Mouse (Mus musculus): ENCODE measurements at regions not wholly inside any gene's neighbourhood (a gene's known extent, or its start where the extent isn't known, plus 50 kb on each side); places are given as distances from the start of the nearest gene placed in this dataset.

GRCm38 (mm10) chr4:51748404-51749064, 532.1 kb downstream of the Cylc2 start:
- peak in 1 of 2 experiments; percentile 11 for DNase-seq (ENCODE audit: low spot score in 2 of 2)

GRCm38 (mm10) chr4:51749153-51749552, 532.7 kb downstream of the Cylc2 start:
- DNase-seq (ENCODE audit: low spot score in 2 of 2), result no peak
